Mouse (Mus musculus): ENCODE results near the gene Fev. TPM values are rescaled to one million over a fixed set of nuclear protein-coding genes. Genes with fewer than 3 reads are reported as not detected.

Gene Fev
- polyA plus RNA-seq (2012; ENCODE audit: insufficient read depth, insufficient read length, missing spikeins): not detected in 2 replicates

- no peaks in the 10 kb centered on the region for H3K4me1 ChIP-seq (ENCODE audit: control insufficient read depth, insufficient read depth, insufficient read length, low read length)
These were observed at the start of gene Fev for GRCm38 (mm10) chr1:74885369-74886042. Fev (minus strand) TSS chr1:74885419.

DNA sequence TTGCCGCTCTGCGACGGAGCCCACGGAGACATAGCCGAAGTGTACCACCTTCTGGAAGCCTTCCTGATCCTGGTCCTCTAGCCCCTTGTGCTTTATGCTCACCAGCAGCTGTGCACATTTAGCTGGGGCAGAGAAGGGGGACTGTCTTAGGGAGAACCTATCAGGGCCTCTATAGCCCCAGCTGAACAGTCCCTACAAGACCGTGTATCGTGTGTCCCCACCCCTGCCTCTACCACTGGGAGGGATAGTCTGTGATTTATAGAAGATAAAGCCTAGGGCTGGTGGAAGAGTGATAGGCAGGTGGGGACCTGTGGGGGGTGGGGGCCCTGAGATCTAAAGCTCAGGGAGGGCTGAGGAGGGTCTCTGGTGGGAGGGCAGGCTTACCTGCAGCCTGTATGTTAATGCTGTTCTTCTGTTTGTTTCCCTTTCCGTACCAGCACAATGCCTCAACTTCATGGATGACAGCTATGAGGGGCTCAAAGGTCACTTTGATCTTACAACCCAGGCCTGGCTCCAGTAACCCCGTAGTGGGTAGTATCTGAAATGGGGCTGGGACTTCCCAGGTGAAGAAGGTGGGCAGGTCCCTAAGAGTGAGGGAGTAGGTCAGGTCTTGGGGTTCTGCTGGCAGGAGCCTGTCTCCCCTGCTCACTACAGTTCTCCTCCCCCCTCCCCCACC lies 42.5 kb upstream of the Fev start:
- no peaks in the 10 kb centered on the region for H3K4me1 ChIP-seq (ENCODE audit: control insufficient read depth, insufficient read depth, insufficient read length, low read length)
- H3K4me3 ChIP-seq (ENCODE audit: insufficient read depth, low read depth, low read length): no peak overlapping the region
- H3K27ac ChIP-seq (replicated peaks; ENCODE audit: low read depth, low read length): no peak overlapping the region

More at GRCm38 (mm10) chr1:74885369-74886042, at the start of gene Fev:
- Histone ChIP-seq H3K27ac (replicated peaks; ENCODE audit: low read depth, low read length) (no peak within 1 kb of the TSS), H3K4me3 (ENCODE audit: insufficient read depth, low read depth, low read length) (peak within 1 kb of the TSS; percentile 26; the same call in 1 of the 2 replicates)

DNA sequence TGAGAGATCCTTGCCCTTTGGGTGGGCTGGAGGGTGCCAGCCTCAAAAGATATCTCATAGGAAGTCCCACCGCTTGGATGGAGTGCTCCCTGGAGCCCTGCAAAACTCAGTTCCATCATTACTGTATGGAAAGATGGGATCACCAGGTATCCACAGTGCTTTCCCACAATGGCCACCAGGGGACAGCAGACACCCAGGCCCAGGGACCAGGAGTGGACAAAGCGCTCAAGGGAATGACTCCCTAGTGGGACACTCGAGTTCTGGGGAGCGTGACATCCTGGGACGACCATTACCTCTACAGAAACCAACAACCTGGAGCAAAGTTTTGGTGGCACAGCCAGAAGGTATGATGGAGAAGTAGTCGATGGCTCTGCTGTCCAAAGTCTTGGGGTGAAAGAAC lies 41.5 kb upstream of the Fev start:
- no peak overlapping the region for H3K4me3 ChIP-seq (ENCODE audit: insufficient read depth, low read depth, low read length)
- H3K4me1 ChIP-seq (ENCODE audit: control insufficient read depth, insufficient read depth, insufficient read length, low read length): no peaks in the 10 kb centered on the region

DNA sequence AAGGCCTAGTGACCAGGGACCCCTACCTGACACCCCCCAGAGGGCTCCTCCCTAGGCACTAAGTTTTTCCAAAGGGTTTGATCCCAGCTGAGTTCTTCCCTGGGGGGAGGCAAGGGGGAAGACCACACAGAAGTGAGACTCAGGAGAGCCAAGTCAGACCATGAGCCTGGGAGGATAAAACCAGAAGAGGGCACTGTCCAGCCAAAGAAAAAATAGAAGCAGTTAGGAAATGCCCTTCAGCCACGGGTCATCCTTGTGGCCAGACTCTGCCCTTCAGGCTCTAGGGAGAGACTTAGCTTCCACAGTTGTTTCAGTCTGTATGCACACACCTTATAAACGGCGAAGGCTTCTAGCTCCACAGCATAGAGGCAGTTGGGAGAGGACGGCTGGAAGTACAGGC lies 39.2 kb upstream of the Fev start:
- no peaks in the 10 kb centered on the region for H3K4me1 ChIP-seq (ENCODE audit: control insufficient read depth, insufficient read depth, insufficient read length, low read length)

More for the DNA sequence above, 41.5 kb upstream of the Fev start:
- no peak overlapping the region for H3K27ac ChIP-seq (replicated peaks; ENCODE audit: low read depth, low read length)

GRCm38 (mm10) chr1:74915706-74916105 lies 30.5 kb upstream of the Fev start:
- H3K27ac ChIP-seq (replicated peaks; ENCODE audit: low read depth, low read length): no peak overlapping the region
- H3K4me3 ChIP-seq (ENCODE audit: insufficient read depth, low read depth, low read length): no peak overlapping the region
- no peaks in the 10 kb centered on the region for H3K4me1 ChIP-seq (ENCODE audit: control insufficient read depth, insufficient read depth, insufficient read length, low read length)

More for the DNA sequence above, 39.2 kb upstream of the Fev start:
- Histone ChIP-seq H3K4me3 (ENCODE audit: insufficient read depth, low read depth, low read length) (no peak overlapping the region), H3K27ac (replicated peaks; ENCODE audit: low read depth, low read length) (no peak overlapping the region)

- no peak overlapping the region for H3K27ac ChIP-seq (replicated peaks; ENCODE audit: low read depth, low read length)
- H3K4me3 ChIP-seq (ENCODE audit: insufficient read depth, low read depth, low read length): no peak overlapping the region
- H3K4me1 ChIP-seq (ENCODE audit: control insufficient read depth, insufficient read depth, insufficient read length, low read length): no peaks in the 10 kb centered on the region
These were observed 17.0 kb upstream of the Fev start for GRCm38 (mm10) chr1:74902191-74902590.

- no peak overlapping the region for H3K4me3 ChIP-seq (ENCODE audit: insufficient read depth, low read depth, low read length)
- no peak overlapping the region for H3K27ac ChIP-seq (replicated peaks; ENCODE audit: low read depth, low read length)
- H3K4me1 ChIP-seq (ENCODE audit: control insufficient read depth, insufficient read depth, insufficient read length, low read length): no peaks in the 10 kb centered on the region
These were observed 16.5 kb upstream of the Fev start for GRCm38 (mm10) chr1:74901686-74902085.

GRCm38 (mm10) chr1:74900341-74901285 lies 15.4 kb upstream of the Fev start:
- no peaks in the 10 kb centered on the region for H3K4me1 ChIP-seq (ENCODE audit: control insufficient read depth, insufficient read depth, insufficient read length, low read length)
- no peak overlapping the region for H3K4me3 ChIP-seq (ENCODE audit: insufficient read depth, low read depth, low read length)
- H3K27ac ChIP-seq (replicated peaks; ENCODE audit: low read depth, low read length): no peak overlapping the region

DNA sequence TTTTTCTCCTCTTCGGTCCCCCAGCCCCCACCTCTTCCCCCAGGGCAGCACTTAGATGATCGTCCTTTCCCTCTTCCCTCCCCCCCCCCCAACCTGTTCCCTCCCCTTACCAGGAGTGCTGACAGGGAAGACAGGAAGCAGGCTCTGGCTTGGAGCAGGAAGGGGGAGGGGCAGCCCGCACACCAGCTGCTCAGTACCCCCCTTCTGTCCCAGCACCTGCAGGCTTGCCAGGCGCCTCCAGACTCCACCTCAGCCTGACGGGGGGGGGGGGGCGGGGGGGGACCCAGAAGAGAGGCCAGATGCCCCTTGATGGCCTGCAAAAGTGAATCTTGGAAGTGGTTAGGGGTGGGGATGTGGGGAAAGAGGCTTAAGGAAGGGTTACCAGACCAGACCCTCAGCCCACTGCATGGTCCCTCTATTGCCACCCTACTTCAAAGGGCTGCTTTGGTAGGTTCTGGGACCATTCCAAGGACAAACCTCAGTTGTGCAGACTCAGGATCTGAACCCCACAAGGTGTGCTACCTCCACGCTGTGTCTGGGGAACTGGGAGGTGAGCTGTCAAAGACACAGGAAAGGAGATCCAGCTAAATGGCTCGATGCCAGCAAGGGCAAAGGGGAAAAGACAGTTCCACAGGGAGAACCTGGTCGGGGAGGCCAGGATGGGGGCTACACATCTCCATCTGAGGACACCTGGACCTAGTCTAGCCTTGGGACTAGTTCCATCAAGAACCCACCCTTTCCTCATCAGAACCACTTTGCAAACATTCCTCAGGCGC lies 13.6 kb upstream of the Fev start:
- H3K4me3 ChIP-seq (ENCODE audit: insufficient read depth, low read depth, low read length): no peak overlapping the region
- no peak overlapping the region for H3K27ac ChIP-seq (replicated peaks; ENCODE audit: low read depth, low read length)
- H3K4me1 ChIP-seq (ENCODE audit: control insufficient read depth, insufficient read depth, insufficient read length, low read length): no peaks in the 10 kb centered on the region

GRCm38 (mm10) chr1:74897976-74898375 lies 12.8 kb upstream of the Fev start:
- H3K27ac ChIP-seq (replicated peaks; ENCODE audit: low read depth, low read length): no peak overlapping the region
- no peaks in the 10 kb centered on the region for H3K4me1 ChIP-seq (ENCODE audit: control insufficient read depth, insufficient read depth, insufficient read length, low read length)
- no peak overlapping the region for H3K4me3 ChIP-seq (ENCODE audit: insufficient read depth, low read depth, low read length)

DNA sequence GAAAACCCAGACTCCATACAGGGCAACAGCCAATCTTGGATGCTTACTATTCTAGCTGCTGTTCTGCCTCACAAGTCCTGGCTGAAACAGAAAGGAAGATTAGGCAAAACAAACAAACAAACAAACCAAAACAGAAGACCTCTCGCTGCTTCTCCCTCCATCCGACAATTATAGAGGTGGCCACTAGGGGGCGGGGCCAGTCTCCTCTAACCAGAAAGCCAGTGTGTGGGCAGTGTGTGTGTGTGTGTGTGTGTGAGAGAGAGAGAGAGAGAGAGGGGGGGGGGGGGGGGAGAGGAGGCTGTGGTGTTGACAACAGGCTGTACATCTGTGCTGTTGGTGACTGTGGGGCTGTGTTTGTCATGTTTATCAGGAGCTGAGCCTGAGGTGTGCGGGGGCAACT lies 9.7 kb upstream of the Fev start:
- H3K4me1 ChIP-seq (ENCODE audit: control insufficient read depth, insufficient read depth, insufficient read length, low read length): no peaks in the 10 kb centered on the region
- H3K4me3 ChIP-seq (ENCODE audit: insufficient read depth, low read depth, low read length): no peak overlapping the region
- no peak overlapping the region for H3K27ac ChIP-seq (replicated peaks; ENCODE audit: low read depth, low read length)

DNA sequence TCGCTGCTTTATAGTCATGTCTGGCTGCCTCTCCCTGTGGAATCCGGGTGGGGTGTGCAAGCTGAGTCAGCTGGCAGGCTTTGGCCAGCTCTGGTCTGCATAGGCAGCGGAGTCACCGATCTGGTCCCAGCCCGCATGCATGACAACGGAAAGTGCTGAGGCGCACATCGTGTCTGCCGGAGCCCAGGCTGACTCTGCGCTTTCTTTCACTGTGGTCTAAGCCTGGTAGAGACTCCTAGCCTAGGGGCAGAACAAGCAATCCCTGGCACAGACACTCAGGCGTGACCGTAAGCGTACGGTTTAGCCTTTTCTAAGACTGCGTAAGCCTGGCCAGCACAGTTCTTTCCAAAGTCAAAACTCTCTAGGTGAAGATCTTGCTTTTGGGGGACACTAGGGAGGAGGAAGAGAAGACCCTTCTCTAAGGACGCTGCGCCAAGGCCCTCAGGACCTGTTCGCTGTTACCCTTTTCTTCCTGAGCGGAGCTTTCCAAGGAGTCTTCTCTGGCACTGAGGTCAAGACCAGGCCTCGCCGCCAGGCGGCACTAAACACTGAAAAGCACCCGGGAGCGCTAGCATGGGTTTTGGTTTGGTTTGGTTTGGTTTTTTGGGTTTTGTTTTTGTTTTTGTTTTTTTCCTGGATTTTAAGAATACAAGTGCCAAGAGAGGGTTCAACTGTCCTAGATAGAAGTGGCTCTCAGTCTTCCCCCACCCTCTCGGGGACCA lies 8.1 kb upstream of the Fev start, which contains the start of gene Cryba2:
Gene Cryba2, minus strand, starts transcription at position 10 of the 722 bp plus-strand sequence.
- H3K27ac ChIP-seq (replicated peaks; ENCODE audit: low read depth, low read length): no peak within 1 kb of the TSS
- H3K4me3 ChIP-seq (ENCODE audit: insufficient read depth, low read depth, low read length): no peak within 1 kb of the TSS
- no peaks in the 10 kb centered on the region for H3K4me1 ChIP-seq (ENCODE audit: control insufficient read depth, insufficient read depth, insufficient read length, low read length)

GRCm38 (mm10) chr1:74892351-74893133 lies 7.3 kb upstream of the Fev start:
- no peaks in the 10 kb centered on the region for H3K4me1 ChIP-seq (ENCODE audit: control insufficient read depth, insufficient read depth, insufficient read length, low read length)
- no peak overlapping the region for H3K27ac ChIP-seq (replicated peaks; ENCODE audit: low read depth, low read length)
- no peak overlapping the region for H3K4me3 ChIP-seq (ENCODE audit: insufficient read depth, low read depth, low read length)
